Mouse (Mus musculus) forebrain, embryonic 15.5 days (tissue): ENCODE measurements at regions not wholly inside any gene's neighbourhood (a gene's known extent, or its start where the extent isn't known, plus 50 kb on each side); places are given as distances from the start of the nearest gene placed in this dataset.

Experiments
- ATAC-seq: fragments of 200-750 bp; cut with Nextera tagmentation; replicated peaks from 2 replicates; pipeline ENCODE4 v1.8.0; 2017; ENCODE audit warnings: mild to moderate bottlenecking, moderate TSS enrichment, moderate library complexity
- H3K27ac ChIP-seq: fragments of 300-500 bp; sonication (generic); replicated peaks from 2 replicates; pipeline ENCODE4 v1.5.1; 2015; ENCODE audit warnings: mild to moderate bottlenecking, inconsistent platforms
- H3K27me3 ChIP-seq: fragments of 300-500 bp; sonication (generic); 2 replicates; pipeline ENCODE4 v1.6.1; 2015; ENCODE audit warnings: inconsistent platforms
- H3K36me3 ChIP-seq: fragments of 300-500 bp; sonication (generic); 2 replicates; pipeline ENCODE4 v1.6.1; 2015; ENCODE audit warnings: mild to moderate bottlenecking, inconsistent platforms
- H3K4me1 ChIP-seq: fragments of 300-500 bp; sonication (generic); 2 replicates; pipeline ENCODE4 v1.6.1; 2015; ENCODE audit warnings: inconsistent platforms
- H3K4me2 ChIP-seq: fragments of 300-500 bp; sonication (generic); replicated peaks from 2 replicates; pipeline ENCODE4 v1.6.1; 2015; ENCODE audit warnings: mild to moderate bottlenecking, inconsistent platforms
- H3K4me3 ChIP-seq: fragments of 300-500 bp; sonication (generic); 2 replicates; pipeline ENCODE4 v1.5.1; 2015; ENCODE audit warnings: mild to moderate bottlenecking, inconsistent platforms
- H3K9ac ChIP-seq: fragments of 300-500 bp; sonication (generic); replicated peaks from 2 replicates; pipeline ENCODE4 v1.6.1; 2015; ENCODE audit warnings: mild to moderate bottlenecking, inconsistent platforms
- H3K9me3 ChIP-seq: fragments of 300-500 bp; sonication (generic); 2 replicates; pipeline ENCODE4 v1.6.1; 2016; ENCODE audit warnings: inconsistent platforms
- whole genome bisulfite sequencing: fragments of 180-500 bp; shearing (Covaris S2); methylation state at CpG from one replicate; pipeline ENCODE4 v1.1.7; 2015; ENCODE audit warnings: mixed read lengths; 5-methylcytosine and 5-hydroxymethylcytosine counted together

DNA sequence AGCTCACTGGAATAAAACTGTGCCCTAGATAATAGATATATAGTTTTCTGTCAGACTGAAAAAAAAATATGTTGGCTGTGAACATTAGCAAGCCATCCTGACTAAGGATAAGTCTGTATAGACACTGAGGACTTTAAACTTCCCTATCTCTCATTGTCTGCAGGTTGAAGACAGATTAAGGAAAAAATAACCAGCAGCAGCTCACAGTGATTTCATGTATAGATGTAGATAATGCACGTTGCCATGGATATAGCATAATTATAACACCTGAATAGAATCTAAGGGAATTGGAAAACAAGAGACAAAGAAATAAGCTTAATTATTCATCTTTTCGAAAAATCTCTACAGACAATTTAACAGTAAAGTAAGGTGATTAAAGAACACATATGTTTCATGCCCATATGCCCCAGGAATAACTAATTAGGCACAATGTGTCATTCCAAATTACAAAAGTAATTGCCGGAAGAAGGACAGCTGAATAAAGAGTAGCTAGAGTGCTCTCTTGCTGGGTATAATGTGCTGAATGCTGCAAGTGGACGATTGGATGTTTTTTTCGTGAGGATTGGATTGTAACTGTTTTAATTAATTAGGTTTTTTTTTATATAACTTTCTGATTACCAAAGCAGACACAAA is 246.6 kb downstream of the Akain1 start:
- H3K4me1 ChIP-seq, result peaks cover 15% of the 10 kb centered on the region
- H3K36me3 ChIP-seq, result no peaks in the 10 kb centered on the region
- no peak overlapping the region for H3K4me2 ChIP-seq
- H3K27ac ChIP-seq, result 0 out of 2 replicates have a peak overlapping the region, but pooled peaks have one; percentile 25
- H3K27me3 ChIP-seq, result no peaks in the 10 kb centered on the region
- no peaks in the 10 kb centered on the region for H3K9me3 ChIP-seq
- WGBS, result 8% methylated on average over 5 of the region's 5 CpGs
- ATAC-seq, result peak; percentile 89
- no peak overlapping the region for H3K9ac ChIP-seq
- no peak overlapping the region for H3K4me3 ChIP-seq

DNA sequence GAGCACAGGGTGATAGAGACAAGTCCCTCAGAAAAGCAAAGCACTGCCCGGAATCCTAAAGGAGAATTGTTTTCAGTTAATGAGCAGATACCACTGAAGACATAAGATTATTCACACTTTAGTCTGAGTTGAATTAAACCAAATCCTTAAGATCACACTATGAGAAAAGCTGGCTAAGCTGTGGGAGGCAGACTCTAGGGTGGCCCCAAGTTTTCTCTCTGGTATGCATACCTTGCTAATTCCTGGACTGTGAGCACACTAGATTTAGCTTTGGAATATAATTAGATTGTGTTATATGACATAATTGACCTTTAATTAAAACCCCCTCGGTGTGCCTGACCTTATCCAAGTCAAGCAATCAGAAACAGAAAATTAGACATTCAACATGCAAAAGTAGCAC is 247.3 kb downstream of the Akain1 start:
- H3K36me3 ChIP-seq, result no peaks in the 10 kb centered on the region
- WGBS, result 5% methylated on average over 2 of the region's 2 CpGs
- no peak overlapping the region for H3K9ac ChIP-seq
- peaks cover 15% of the 10 kb centered on the region for H3K4me1 ChIP-seq
- no peaks in the 10 kb centered on the region for H3K27me3 ChIP-seq
- peak; percentile 41; the same call in 1 of the 2 replicates for ATAC-seq
- H3K27ac ChIP-seq, result no peak overlapping the region
- H3K9me3 ChIP-seq, result no peaks in the 10 kb centered on the region
- H3K4me3 ChIP-seq, result no peak overlapping the region
- H3K4me2 ChIP-seq, result no peak overlapping the region

DNA sequence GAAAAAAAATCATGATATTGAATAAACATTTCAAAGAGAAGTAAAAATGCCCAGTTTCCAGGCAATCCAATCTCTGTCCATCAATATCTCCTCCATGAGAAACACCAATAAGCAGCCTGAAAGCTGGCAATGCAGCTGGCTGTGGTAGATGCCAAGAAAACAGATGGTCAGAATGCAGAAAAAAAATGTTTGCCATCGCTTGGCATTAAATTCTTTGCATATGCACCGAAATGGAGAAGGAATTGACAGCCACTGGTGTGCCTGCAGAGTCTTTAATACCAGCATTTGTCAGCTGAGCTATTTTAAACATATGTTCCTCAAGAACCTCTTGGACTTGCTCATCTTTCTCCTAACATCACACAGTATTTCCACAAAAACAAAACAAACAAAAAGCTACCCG is 256.2 kb downstream of the Akain1 start:
- no peak overlapping the region for H3K9ac ChIP-seq
- H3K27ac ChIP-seq, result peak overlapping the region; percentile 63
- no peaks in the 10 kb centered on the region for H3K27me3 ChIP-seq
- 57% methylated on average over 3 of the region's 3 CpGs for WGBS
- ATAC-seq, result peak; percentile 81
- no peak overlapping the region for H3K4me3 ChIP-seq
- no peaks in the 10 kb centered on the region for H3K9me3 ChIP-seq
- H3K4me1 ChIP-seq, result 0 out of 2 replicates have a peak, but pooled peaks cover 5% of the 10 kb centered on the region
- no peak overlapping the region for H3K4me2 ChIP-seq
- no peaks in the 10 kb centered on the region for H3K36me3 ChIP-seq

DNA sequence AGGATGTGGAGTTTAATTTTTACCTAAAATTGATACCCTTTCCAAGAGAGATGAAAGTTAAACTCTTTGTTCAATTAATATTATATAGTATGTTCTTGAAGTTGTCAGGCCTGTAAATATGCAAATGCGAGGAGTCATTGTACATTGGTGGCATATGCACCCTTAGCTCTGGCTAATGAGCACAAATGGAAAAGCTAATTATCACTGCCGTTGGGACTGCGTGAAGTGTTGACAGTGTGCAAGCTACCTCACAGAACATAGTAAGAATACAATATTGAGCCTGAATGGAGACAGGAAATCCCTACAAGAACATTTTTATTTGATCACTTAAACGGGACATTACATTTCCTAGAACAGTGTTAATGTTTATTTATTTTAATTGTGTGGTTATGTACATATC is 241.5 kb upstream of the Dlgap1 start:
- ATAC-seq, result peak; percentile 89

GRCm38 (mm10) chr17:69732981-69733380 is 235.9 kb upstream of the Dlgap1 start:
- Histone ChIP-seq H3K4me1 (peaks cover 3% of the 10 kb centered on the region; the same call in 1 of the 2 replicates), H3K27me3 (no peaks in the 10 kb centered on the region), H3K9me3 (no peaks in the 10 kb centered on the region), H3K4me2 (no peak overlapping the region), H3K27ac (no peak overlapping the region), H3K9ac (no peak overlapping the region), H3K4me3 (no peak overlapping the region), H3K36me3 (no peaks in the 10 kb centered on the region)
- no peak for ATAC-seq
- 90% methylated on average over 11 of the region's 11 CpGs for WGBS

More for the DNA sequence above, 241.5 kb upstream of the Dlgap1 start:
- Histone ChIP-seq H3K4me1 (no peaks in the 10 kb centered on the region), H3K9ac (no peak overlapping the region), H3K36me3 (no peaks in the 10 kb centered on the region), H3K27me3 (no peaks in the 10 kb centered on the region), H3K27ac (no peak overlapping the region), H3K4me3 (no peak overlapping the region), H3K9me3 (no peaks in the 10 kb centered on the region), H3K4me2 (no peak overlapping the region)
- WGBS, result 41% methylated on average over 4 of the region's 4 CpGs

DNA sequence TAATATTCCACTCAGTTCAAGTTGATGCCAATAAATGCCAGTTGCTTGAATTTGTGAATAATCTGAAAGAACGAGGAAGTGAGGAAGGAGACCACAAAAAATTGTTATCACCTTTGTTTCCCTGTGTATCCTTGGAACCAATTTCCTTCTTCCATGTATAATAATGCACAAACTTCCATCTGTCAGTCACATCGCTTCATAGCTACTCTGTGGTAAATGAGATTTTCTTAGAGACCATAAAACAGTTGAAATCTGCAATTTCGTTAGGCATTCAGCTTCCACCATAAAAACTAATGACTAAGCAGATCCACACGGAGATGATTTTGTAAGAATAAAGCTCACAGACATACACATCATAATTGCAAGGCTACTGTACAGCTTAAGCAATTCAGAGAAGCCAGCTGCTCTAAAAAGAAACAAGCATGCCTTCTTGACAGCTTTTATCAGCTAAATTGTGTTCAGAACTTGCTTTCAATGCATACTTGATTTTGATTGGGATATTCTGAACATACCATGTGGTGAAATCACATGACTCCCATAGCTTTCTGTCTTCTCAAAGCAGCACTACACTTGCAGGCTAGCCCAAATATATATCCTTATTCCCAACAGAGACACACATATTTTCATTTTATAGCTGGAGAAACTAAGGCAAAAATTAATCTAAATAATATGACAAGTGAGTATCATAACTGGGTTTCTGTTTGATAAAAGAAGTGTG is 232.3 kb upstream of the Dlgap1 start:
- H3K9me3 ChIP-seq, result no peaks in the 10 kb centered on the region
- H3K27me3 ChIP-seq, result no peaks in the 10 kb centered on the region
- H3K9ac ChIP-seq, result no peak overlapping the region
- H3K4me2 ChIP-seq, result no peak overlapping the region
- peaks cover 3% of the 10 kb centered on the region; the same call in 1 of the 2 replicates for H3K4me1 ChIP-seq
- WGBS, result 41% methylated on average over 4 of the region's 4 CpGs
- H3K27ac ChIP-seq, result peak overlapping the region; percentile 60
- peak; percentile 87 for ATAC-seq
- H3K4me3 ChIP-seq, result no peak overlapping the region
- no peaks in the 10 kb centered on the region for H3K36me3 ChIP-seq

DNA sequence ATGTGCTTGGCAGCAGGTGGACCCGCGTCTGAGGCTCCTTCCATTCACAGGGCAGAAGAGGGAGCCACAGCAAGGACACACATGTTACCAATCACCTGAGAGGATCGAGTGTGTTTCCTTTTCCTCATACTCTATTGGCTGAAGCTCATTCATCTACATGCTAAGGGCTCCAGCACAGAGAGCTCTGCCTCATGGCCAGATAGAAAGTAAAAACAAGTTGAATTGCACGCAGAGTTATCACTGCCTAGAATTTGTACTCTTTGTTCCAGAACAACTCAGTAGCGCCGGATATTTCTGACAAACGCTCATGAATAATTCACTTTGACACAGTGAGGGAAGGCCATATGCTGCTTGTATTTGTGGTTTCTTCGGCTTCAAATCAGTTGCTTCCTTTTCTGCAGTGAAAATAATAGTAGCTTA is 199.9 kb upstream of the Dlgap1 start:
- ATAC-seq, result peak; percentile 88
- Histone ChIP-seq H3K4me1 (peaks cover 22% of the 10 kb centered on the region), H3K9ac (no peak overlapping the region), H3K4me2 (no peak overlapping the region), H3K27me3 (no peaks in the 10 kb centered on the region), H3K27ac (peak overlapping the region; percentile 81), H3K9me3 (no peaks in the 10 kb centered on the region), H3K36me3 (no peaks in the 10 kb centered on the region), H3K4me3 (no peak overlapping the region)
- 42% methylated on average over 8 of the region's 8 CpGs for WGBS

DNA sequence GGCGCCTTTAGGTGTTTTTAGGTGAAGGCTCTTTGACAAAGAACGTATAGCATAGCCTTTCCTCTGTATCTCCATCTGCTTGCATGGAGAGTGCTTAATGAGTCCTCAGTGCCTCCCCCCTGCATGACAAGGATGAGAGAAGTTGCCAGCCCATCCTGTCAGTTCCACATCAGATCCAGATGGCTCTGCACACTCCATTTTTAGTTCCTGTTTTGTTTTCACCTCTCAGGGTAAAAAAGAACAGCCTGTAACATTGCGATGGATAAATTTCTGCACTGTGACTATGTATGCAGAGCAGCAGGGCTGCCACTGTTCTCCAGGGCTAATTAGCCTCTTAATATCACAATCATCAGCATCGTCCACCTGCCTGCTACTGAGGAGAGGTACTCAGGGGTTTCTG is 198.8 kb upstream of the Dlgap1 start:
- Histone ChIP-seq H3K4me1 (peaks cover 22% of the 10 kb centered on the region), H3K27ac (peak overlapping the region; percentile 81), H3K4me2 (no peak overlapping the region), H3K4me3 (no peak overlapping the region), H3K9me3 (no peaks in the 10 kb centered on the region), H3K27me3 (no peaks in the 10 kb centered on the region), H3K36me3 (no peaks in the 10 kb centered on the region), H3K9ac (no peak overlapping the region)
- 44% methylated on average over 4 of the region's 4 CpGs for WGBS
- peak; percentile 88 for ATAC-seq

GRCm38 (mm10) chr17:69781201-69781600 is 187.7 kb upstream of the Dlgap1 start:
- Histone ChIP-seq H3K4me1 (no peaks in the 10 kb centered on the region), H3K36me3 (no peaks in the 10 kb centered on the region), H3K4me3 (no peak overlapping the region), H3K27ac (no peak overlapping the region), H3K27me3 (no peaks in the 10 kb centered on the region), H3K9me3 (no peaks in the 10 kb centered on the region), H3K9ac (no peak overlapping the region), H3K4me2 (no peak overlapping the region)
- no peak for ATAC-seq
- WGBS, result 56% methylated on average over 1 of the region's 1 CpGs

GRCm38 (mm10) chr17:69786985-69787384 is 181.9 kb upstream of the Dlgap1 start:
- H3K4me2 ChIP-seq, result no peak overlapping the region
- H3K9ac ChIP-seq, result no peak overlapping the region
- no peaks in the 10 kb centered on the region for H3K27me3 ChIP-seq
- no peak overlapping the region for H3K27ac ChIP-seq
- no peaks in the 10 kb centered on the region for H3K4me1 ChIP-seq
- H3K36me3 ChIP-seq, result no peaks in the 10 kb centered on the region
- 88% methylated on average over 3 of the region's 3 CpGs for WGBS
- no peaks in the 10 kb centered on the region for H3K9me3 ChIP-seq
- no peak overlapping the region for H3K4me3 ChIP-seq
- ATAC-seq, result no peak

- H3K27ac ChIP-seq, result no peak overlapping the region
- no peak overlapping the region for H3K4me2 ChIP-seq
- no peaks in the 10 kb centered on the region for H3K36me3 ChIP-seq
- no peaks in the 10 kb centered on the region for H3K4me1 ChIP-seq
- 65% methylated on average over 5 of the region's 5 CpGs for WGBS
- no peaks in the 10 kb centered on the region for H3K27me3 ChIP-seq
- H3K9ac ChIP-seq, result no peak overlapping the region
- ATAC-seq, result no peak
- H3K9me3 ChIP-seq, result no peaks in the 10 kb centered on the region
- H3K4me3 ChIP-seq, result no peak overlapping the region
Observed at GRCm38 (mm10) chr17:69821473-69821872, 147.4 kb upstream of the Dlgap1 start.

DNA sequence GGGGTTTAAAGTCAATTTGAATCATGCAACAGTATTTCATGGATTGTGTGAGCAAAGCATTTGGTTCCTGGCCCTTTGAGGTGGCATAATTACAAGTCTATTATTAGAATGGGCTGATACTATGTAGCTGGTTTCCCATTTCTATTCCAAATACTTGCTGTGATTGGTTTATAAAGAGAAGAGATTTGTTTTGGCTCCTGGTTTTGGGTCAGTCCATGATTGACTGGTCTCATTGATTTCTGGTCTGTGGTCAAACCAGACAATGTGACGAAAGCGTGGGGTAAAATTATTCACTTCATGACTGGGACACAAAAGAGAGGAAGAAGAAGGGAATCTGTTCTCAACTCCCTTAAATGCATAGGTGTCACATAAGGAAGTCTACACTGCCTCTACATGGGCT is 147.0 kb upstream of the Dlgap1 start:
- Histone ChIP-seq H3K4me1 (no peaks in the 10 kb centered on the region), H3K27ac (no peak overlapping the region), H3K4me2 (no peak overlapping the region), H3K36me3 (no peaks in the 10 kb centered on the region), H3K27me3 (no peaks in the 10 kb centered on the region), H3K9ac (no peak overlapping the region), H3K9me3 (no peaks in the 10 kb centered on the region), H3K4me3 (no peak overlapping the region)
- no peak for ATAC-seq
- 81% methylated on average over 2 of the region's 2 CpGs for WGBS
